Mouse (Mus musculus) liver, embryonic 14.5 days (tissue): ENCODE data around the gene Prss47.

Source experiments
- CTCF ChIP-seq: IDR thresholded peaks from 2 replicates; pipeline ENCODE4 v1.5.1; 2016; ENCODE audit warnings: antibody characterized with exemption, low read depth, control low read depth
- EP300 ChIP-seq: IDR thresholded peaks from 2 replicates; pipeline ENCODE4 v1.6.1; 2016; ENCODE audit warnings: antibody characterized with exemption, low read depth

DNA sequence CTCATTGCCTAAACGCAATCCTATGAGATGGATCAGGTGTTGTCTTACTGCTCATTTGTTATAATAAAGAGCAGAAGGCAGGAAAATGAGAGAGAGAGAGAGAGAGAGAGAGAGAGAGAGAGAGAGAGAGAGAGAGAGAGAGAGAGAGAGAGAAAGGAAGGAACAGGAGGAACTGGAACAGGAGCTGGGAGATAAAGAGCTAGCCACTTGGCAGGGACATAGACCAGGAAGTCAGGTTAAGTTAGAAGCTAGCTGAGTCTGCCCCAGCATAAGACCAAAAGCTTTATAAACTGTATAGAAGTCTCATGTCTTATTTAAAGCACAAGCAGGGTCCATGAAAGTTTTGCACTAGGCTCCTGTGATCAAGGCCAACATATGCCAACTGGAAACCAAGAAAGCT is 44.6 kb downstream of the Prss47 start:
- no peak for TF ChIP-seq CTCF
- no peak for TF ChIP-seq EP300
